Mouse (Mus musculus) forebrain, embryonic 10.5 days (tissue): ENCODE results near the gene Rassf1. TPM values are rescaled to one million over a fixed set of nuclear protein-coding genes. Genes with fewer than 3 reads are reported as not detected.
A peak's percentile ranks its signal among the peaks of the same experiment; 100 is the strongest.

Source experiments
- DNase-seq: peaks from one replicate; pipeline ENCODE4 v3.0.0-alpha.2; 2017; ENCODE audit warnings: low spot score; ENCODE audit errors: extremely low spot score
- H3K27ac ChIP-seq: fragments of 300-500 bp; sonication (generic); 2 replicates; pipeline ENCODE4 v1.5.1; 2016; ENCODE audit warnings: mild to moderate bottlenecking
- H3K27me3 ChIP-seq: fragments of 300-500 bp; sonication (generic); 2 replicates; pipeline ENCODE4 v1.6.1; 2016; ENCODE audit warnings: mild to moderate bottlenecking; ENCODE audit not compliant: poor library complexity, severe bottlenecking
- H3K36me3 ChIP-seq: fragments of 300-500 bp; sonication (generic); replicated peaks from 2 replicates; pipeline ENCODE4 v1.6.1; 2016; ENCODE audit warnings: mild to moderate bottlenecking, moderate library complexity
- H3K4me1 ChIP-seq: fragments of 300-500 bp; sonication (generic); 2 replicates; pipeline ENCODE4 v1.6.1; 2016
- H3K4me3 ChIP-seq: fragments of 300-500 bp; sonication (generic); 2 replicates; pipeline ENCODE4 v1.5.1; 2016; ENCODE audit warnings: mild to moderate bottlenecking, moderate library complexity
- H3K9me3 ChIP-seq: fragments of 300-500 bp; sonication (generic); 2 replicates; pipeline ENCODE4 v1.6.1; 2016; ENCODE audit warnings: mild to moderate bottlenecking, moderate library complexity
- WGBS: fragments of 180-500 bp; shearing (Covaris S2); methylation state at CpG from one replicate; pipeline ENCODE4 v1.1.7; 2016; 5-methylcytosine and 5-hydroxymethylcytosine counted together
- polyA plus RNA-seq: library from polyadenylated mRNA; unstranded; fragments of >200 nt; fragmentation: Nextera tagmentation; extraction: Ambion mirVana; gene quantifications from 2 replicates; pipeline ENCODE4 v1.2.1, GENCODE M21; 2016

Rassf1 gene
- polyA plus RNA-seq, 1 experiment from 2014 or later, result 59.6 TPM

GRCm38 (mm10) chr9:107579023-107579900, 27.9 kb downstream of the Rassf1 start:
- Histone ChIP-seq H3K36me3 (peaks cover 32% of the 10 kb centered on the region), H3K4me3 (peak overlapping the region; percentile 4; the same call in 1 of the 2 replicates), H3K27me3 (no peaks in the 10 kb centered on the region), H3K4me1 (peaks cover 69% of the 10 kb centered on the region), H3K9me3 (no peaks in the 10 kb centered on the region), H3K27ac (peak overlapping the region; percentile 92)
- no peak for DNase-seq
- WGBS, result 96% methylated on average over 14 of the region's 14 CpGs

- DNase-seq, result peak; percentile 82
- Histone ChIP-seq H3K36me3 (peaks cover 19% of the 10 kb centered on the region), H3K4me3 (peak within 1 kb of the TSS; percentile 69), H3K27me3 (no peaks in the 10 kb centered on the region), H3K9me3 (no peaks in the 10 kb centered on the region), H3K4me1 (peaks cover 66% of the 10 kb centered on the region), H3K27ac (peak within 1 kb of the TSS; percentile 92)
- under 1% methylated on average over 32 of the region's 32 CpGs for WGBS
Observed at GRCm38 (mm10) chr9:107580501-107581317, 29.4 kb downstream of the Rassf1 start, which contains the start of gene Hyal3. Gene Hyal3, plus strand, starts transcription at chr9:107580818.

- H3K27ac ChIP-seq, result peak overlapping the region; percentile 92
- 80% methylated on average over 4 of the region's 4 CpGs for WGBS
- H3K27me3 ChIP-seq, result no peaks in the 10 kb centered on the region
- H3K4me3 ChIP-seq, result peak overlapping the region; percentile 69
- no peaks in the 10 kb centered on the region for H3K9me3 ChIP-seq
- H3K36me3 ChIP-seq, result peaks cover 19% of the 10 kb centered on the region
- DNase-seq, result no peak
- peaks cover 59% of the 10 kb centered on the region for H3K4me1 ChIP-seq
Observed at GRCm38 (mm10) chr9:107581584-107581983, 30.2 kb downstream of the Rassf1 start.

- Histone ChIP-seq H3K27ac (0 out of 2 replicates have a peak overlapping the region, but pooled peaks have one; percentile 92), H3K27me3 (no peaks in the 10 kb centered on the region), H3K36me3 (peaks cover 19% of the 10 kb centered on the region), H3K9me3 (no peaks in the 10 kb centered on the region), H3K4me3 (peak overlapping the region; percentile 0; the same call in 1 of the 2 replicates), H3K4me1 (peaks cover 56% of the 10 kb centered on the region)
- DNase-seq, result no peak
- 90% methylated on average over 7 of the region's 7 CpGs for WGBS
Observed at GRCm38 (mm10) chr9:107582509-107583062, 31.2 kb downstream of the Rassf1 start.

- peaks cover 19% of the 10 kb centered on the region for H3K36me3 ChIP-seq
- peak overlapping the region; percentile 0; the same call in 1 of the 2 replicates for H3K4me3 ChIP-seq
- H3K4me1 ChIP-seq, result peaks cover 55% of the 10 kb centered on the region
- H3K27me3 ChIP-seq, result no peaks in the 10 kb centered on the region
- 94% methylated on average over 14 of the region's 14 CpGs for WGBS
- no peaks in the 10 kb centered on the region for H3K9me3 ChIP-seq
- no peak for DNase-seq
- H3K27ac ChIP-seq, result no peak overlapping the region
Observed at GRCm38 (mm10) chr9:107583174-107583573, 31.8 kb downstream of the Rassf1 start.

GRCm38 (mm10) chr9:107586504-107586903, 35.1 kb downstream of the Rassf1 start:
- Histone ChIP-seq H3K4me3 (peak overlapping the region; percentile 82; the same call in 1 of the 2 replicates), H3K27ac (peak overlapping the region; percentile 36), H3K9me3 (no peaks in the 10 kb centered on the region), H3K27me3 (no peaks in the 10 kb centered on the region), H3K36me3 (peaks cover 38% of the 10 kb centered on the region), H3K4me1 (peaks cover 43% of the 10 kb centered on the region)
- 92% methylated on average over 5 of the region's 5 CpGs for WGBS
- DNase-seq, result no peak

GRCm38 (mm10) chr9:107586974-107587832, 35.8 kb downstream of the Rassf1 start, which contains the start of gene Ifrd2:
Gene Ifrd2, plus strand, starts transcription at chr9:107587642.
- 14% methylated on average over 46 of the region's 46 CpGs for WGBS
- peak; percentile 95 for DNase-seq
- Histone ChIP-seq H3K4me3 (peak within 1 kb of the TSS; percentile 82), H3K27ac (peak within 1 kb of the TSS; percentile 90), H3K36me3 (peaks cover 45% of the 10 kb centered on the region), H3K4me1 (peaks cover 36% of the 10 kb centered on the region), H3K27me3 (no peaks in the 10 kb centered on the region), H3K9me3 (no peaks in the 10 kb centered on the region)

GRCm38 (mm10) chr9:107587833-107588639, 36.7 kb downstream of the Rassf1 start:
- peak overlapping the region; percentile 90 for H3K27ac ChIP-seq
- H3K4me3 ChIP-seq, result peak overlapping the region; percentile 82
- H3K4me1 ChIP-seq, result peaks cover 33% of the 10 kb centered on the region
- whole genome bisulfite sequencing, result 7% methylated on average over 33 of the region's 33 CpGs
- peaks cover 48% of the 10 kb centered on the region for H3K36me3 ChIP-seq
- H3K9me3 ChIP-seq, result no peaks in the 10 kb centered on the region
- H3K27me3 ChIP-seq, result no peaks in the 10 kb centered on the region
- DNase-seq, result no peak

- H3K36me3 ChIP-seq, result peaks cover 59% of the 10 kb centered on the region
- 0 out of 2 replicates have a peak overlapping the region, but pooled peaks have one; percentile 1 for H3K4me3 ChIP-seq
- H3K9me3 ChIP-seq, result no peaks in the 10 kb centered on the region
- H3K27me3 ChIP-seq, result no peaks in the 10 kb centered on the region
- no peak for DNase-seq
- H3K4me1 ChIP-seq, result peaks cover 46% of the 10 kb centered on the region
- 94% methylated on average over 25 of the region's 25 CpGs for WGBS
- no peak overlapping the region for H3K27ac ChIP-seq
Observed at GRCm38 (mm10) chr9:107590058-107590772, 38.9 kb downstream of the Rassf1 start.

GRCm38 (mm10) chr9:107590773-107591060, 39.4 kb downstream of the Rassf1 start:
- Histone ChIP-seq H3K4me3 (no peak overlapping the region), H3K27ac (no peak overlapping the region), H3K9me3 (no peaks in the 10 kb centered on the region), H3K4me1 (peaks cover 46% of the 10 kb centered on the region), H3K27me3 (no peaks in the 10 kb centered on the region), H3K36me3 (peaks cover 59% of the 10 kb centered on the region)
- DNase-seq, result no peak
- 97% methylated on average over 6 of the region's 6 CpGs for WGBS
